Mouse (Mus musculus): ENCODE measurements around the gene Slc7a14. TPM values are rescaled to one million over a fixed set of nuclear protein-coding genes. Genes with fewer than 3 reads are reported as not detected.

Slc7a14 gene
- polyA plus RNA-seq, 1 experiment from 2014 or later, result 7.7 TPM

- Histone ChIP-seq H3K36me3 (replicated peaks) (peaks cover 18% of the 10 kb centered on the region; the same call in 1 of the 2 replicates), H3K4me3 (no peak overlapping the region), H3K27me3 (replicated peaks) (no peaks in the 10 kb centered on the region), H3K9me3 (no peaks in the 10 kb centered on the region), H3K27ac (no peak overlapping the region), H3K9ac (no peak overlapping the region), H3K4me1 (no peaks in the 10 kb centered on the region), H3K4me2 (no peak overlapping the region)
- WGBS, result 96% methylated on average over 17 of the region's 17 CpGs
- no peak for ATAC-seq (replicated peaks)
Measured at GRCm38 (mm10) chr3:31223551-31223950, 86.6 kb downstream of the Slc7a14 start.

DNA sequence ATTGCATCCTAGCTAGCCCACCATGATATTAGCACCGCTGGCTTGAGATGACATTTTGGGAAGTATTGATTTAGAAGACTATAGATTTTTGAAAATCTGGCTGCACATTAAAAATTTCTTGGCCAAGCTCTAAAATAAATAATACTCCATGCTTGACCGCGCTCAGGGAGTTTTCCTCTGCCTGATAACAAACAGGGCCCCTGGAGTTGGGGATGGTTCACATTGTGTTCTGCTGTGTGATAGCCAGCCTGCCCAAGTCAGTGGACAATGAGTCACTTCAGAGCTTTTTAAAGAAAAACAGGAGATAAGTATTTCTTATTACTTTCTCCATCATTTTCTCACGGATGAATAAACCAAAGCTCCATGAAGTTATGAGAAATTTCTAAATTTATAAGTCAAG is 90.1 kb downstream of the Slc7a14 start:
- no peak for ATAC-seq (replicated peaks)
- Histone ChIP-seq H3K4me3 (no peak overlapping the region), H3K36me3 (replicated peaks) (peaks cover 13% of the 10 kb centered on the region; the same call in 1 of the 2 replicates), H3K27me3 (replicated peaks) (no peaks in the 10 kb centered on the region), H3K4me2 (no peak overlapping the region), H3K27ac (no peak overlapping the region), H3K9me3 (no peaks in the 10 kb centered on the region), H3K9ac (no peak overlapping the region), H3K4me1 (no peaks in the 10 kb centered on the region)
- WGBS, result 94% methylated on average over 4 of the region's 4 CpGs

GRCm38 (mm10) chr3:31219483-31219882 is 90.7 kb downstream of the Slc7a14 start:
- Histone ChIP-seq H3K4me2 (no peak overlapping the region), H3K4me3 (no peak overlapping the region), H3K9me3 (no peaks in the 10 kb centered on the region), H3K27ac (no peak overlapping the region), H3K9ac (no peak overlapping the region), H3K36me3 (replicated peaks) (peaks cover 13% of the 10 kb centered on the region; the same call in 1 of the 2 replicates), H3K27me3 (replicated peaks) (no peaks in the 10 kb centered on the region), H3K4me1 (no peaks in the 10 kb centered on the region)
- 80% methylated on average over 7 of the region's 7 CpGs for WGBS
- ATAC-seq (replicated peaks), result no peak

DNA sequence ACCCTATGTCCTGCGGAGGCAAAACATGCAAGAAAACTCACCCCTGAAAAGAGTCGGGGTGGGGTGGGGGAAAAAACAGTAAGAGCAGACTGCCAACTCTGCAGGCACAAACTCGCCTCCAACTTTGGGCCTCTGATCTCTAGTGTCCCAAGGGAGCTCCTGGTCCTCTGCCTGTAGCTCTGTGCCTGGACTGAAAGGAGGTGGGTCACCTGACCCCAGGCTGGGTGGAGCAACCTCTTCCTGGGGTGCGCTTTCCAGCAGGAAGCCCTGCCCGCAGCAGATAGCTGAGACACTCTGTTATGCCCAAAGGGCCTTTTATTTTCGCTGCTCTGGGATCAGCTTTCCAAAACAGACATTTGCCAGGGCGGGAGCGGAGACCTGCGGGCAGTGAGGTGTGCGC is 92.7 kb downstream of the Slc7a14 start:
- Histone ChIP-seq H3K4me3 (no peak overlapping the region), H3K36me3 (replicated peaks) (no peaks in the 10 kb centered on the region), H3K4me2 (no peak overlapping the region), H3K9ac (no peak overlapping the region), H3K4me1 (0 out of 2 replicates have a peak, but pooled peaks cover 3% of the 10 kb centered on the region), H3K27ac (no peak overlapping the region), H3K9me3 (no peaks in the 10 kb centered on the region), H3K27me3 (replicated peaks) (no peaks in the 10 kb centered on the region)
- no peak for ATAC-seq (replicated peaks)
- 82% methylated on average over 10 of the region's 10 CpGs for WGBS

DNA sequence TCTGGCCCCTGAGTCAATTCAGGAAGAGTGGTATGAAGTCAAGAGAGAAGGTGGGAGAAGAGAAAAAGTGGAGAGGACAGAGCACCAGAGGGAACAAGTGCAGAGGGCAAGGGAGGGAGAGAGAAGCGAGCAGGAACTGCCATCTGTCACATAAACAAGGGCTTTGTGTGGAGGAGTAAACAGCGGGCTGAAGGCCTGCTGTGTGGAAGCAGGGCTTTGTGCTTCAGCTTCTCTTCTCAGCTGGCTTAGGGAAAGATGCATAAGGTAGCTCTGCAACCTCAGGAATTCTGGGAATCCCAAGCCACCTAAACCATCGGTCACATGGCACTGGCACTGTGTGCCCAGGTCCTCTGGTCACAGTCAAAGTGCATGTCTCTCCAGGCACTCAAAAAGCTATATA is 96.4 kb downstream of the Slc7a14 start:
- Histone ChIP-seq H3K4me3 (no peak overlapping the region), H3K9me3 (no peaks in the 10 kb centered on the region), H3K27ac (0 out of 2 replicates have a peak overlapping the region, but pooled peaks have one; percentile 35), H3K4me1 (peaks cover 8% of the 10 kb centered on the region; the same call in 1 of the 2 replicates), H3K27me3 (replicated peaks) (no peaks in the 10 kb centered on the region), H3K4me2 (no peak overlapping the region), H3K9ac (no peak overlapping the region), H3K36me3 (replicated peaks) (no peaks in the 10 kb centered on the region)
- ATAC-seq (replicated peaks), result peak; percentile 55; the same call in 1 of the 2 replicates
- 10% methylated on average over 3 of the region's 3 CpGs for WGBS

GRCm38 (mm10) chr3:31212205-31213038 is 97.8 kb downstream of the Slc7a14 start:
- no peak overlapping the region for H3K27ac ChIP-seq
- ATAC-seq (replicated peaks), result no peak
- H3K4me3 ChIP-seq, result no peak overlapping the region
- H3K4me1 ChIP-seq, result peaks cover 8% of the 10 kb centered on the region; the same call in 1 of the 2 replicates
- H3K9ac ChIP-seq, result no peak overlapping the region
- H3K9me3 ChIP-seq, result no peaks in the 10 kb centered on the region
- no peak overlapping the region for H3K4me2 ChIP-seq
- 76% methylated on average over 9 of the region's 9 CpGs for WGBS
- no peaks in the 10 kb centered on the region for H3K36me3 ChIP-seq (replicated peaks)
- no peaks in the 10 kb centered on the region for H3K27me3 ChIP-seq (replicated peaks)

DNA sequence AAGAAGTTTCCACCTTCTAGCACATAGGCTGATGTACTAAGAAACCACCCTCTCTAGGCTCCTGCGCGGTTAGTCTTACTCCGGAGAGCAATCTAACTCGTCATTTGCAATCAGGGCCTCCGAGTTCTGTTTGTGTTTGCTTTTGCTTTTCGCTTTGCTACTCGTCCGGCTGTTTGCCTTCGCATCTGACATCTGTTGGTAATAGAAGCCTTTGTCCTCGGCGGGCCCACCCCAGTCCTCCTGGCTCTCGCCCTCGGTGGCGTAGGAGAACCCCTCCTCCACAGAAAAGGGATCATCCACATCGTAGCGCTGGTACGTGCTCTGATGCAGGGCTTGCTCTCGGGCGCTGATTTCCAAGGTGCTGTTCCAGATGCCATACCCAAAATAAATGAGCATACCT is 101.2 kb downstream of the Slc7a14 start:
- Histone ChIP-seq H3K4me1 (peaks cover 8% of the 10 kb centered on the region; the same call in 1 of the 2 replicates), H3K27ac (no peak overlapping the region), H3K4me3 (no peak overlapping the region), H3K36me3 (replicated peaks) (no peaks in the 10 kb centered on the region), H3K4me2 (peak overlapping the region; percentile 24), H3K9me3 (no peaks in the 10 kb centered on the region), H3K27me3 (replicated peaks) (no peaks in the 10 kb centered on the region), H3K9ac (0 out of 2 replicates have a peak overlapping the region, but pooled peaks have one; percentile 7)
- peak; percentile 57; the same call in 1 of the 2 replicates for ATAC-seq (replicated peaks)
- WGBS, result 17% methylated on average over 19 of the region's 19 CpGs

GRCm38 (mm10) chr3:31208458-31208994 is 101.7 kb downstream of the Slc7a14 start:
- peaks cover 5% of the 10 kb centered on the region; the same call in 1 of the 2 replicates for H3K4me1 ChIP-seq
- H3K36me3 ChIP-seq (replicated peaks), result no peaks in the 10 kb centered on the region
- H3K9me3 ChIP-seq, result no peaks in the 10 kb centered on the region
- no peak overlapping the region for H3K27ac ChIP-seq
- no peak for ATAC-seq (replicated peaks)
- no peak overlapping the region for H3K4me2 ChIP-seq
- 22% methylated on average over 6 of the region's 6 CpGs for WGBS
- no peak overlapping the region for H3K4me3 ChIP-seq
- H3K9ac ChIP-seq, result no peak overlapping the region
- H3K27me3 ChIP-seq (replicated peaks), result no peaks in the 10 kb centered on the region

DNA sequence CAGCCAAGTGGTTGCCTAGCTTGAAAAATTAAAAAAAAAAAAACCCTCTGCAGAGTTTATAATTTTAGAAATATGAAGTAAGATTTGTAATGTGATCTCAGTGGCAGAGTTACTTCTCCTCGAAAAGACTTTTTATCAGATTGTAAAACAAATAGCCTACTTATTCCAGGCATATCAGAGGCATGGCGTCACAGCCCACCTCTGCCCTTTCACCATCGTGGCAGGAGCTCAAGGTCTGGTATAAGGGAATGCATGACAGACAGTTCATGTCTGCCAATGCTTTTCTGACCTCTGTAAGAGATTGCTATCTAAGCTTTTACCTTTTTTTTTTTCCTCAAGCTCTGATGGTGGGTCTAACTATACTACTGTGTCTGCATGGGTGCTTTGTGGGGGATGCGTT is 102.1 kb downstream of the Slc7a14 start:
- no peak overlapping the region for H3K27ac ChIP-seq
- H3K4me2 ChIP-seq, result no peak overlapping the region

GRCm38 (mm10) chr3:31205167-31205566 is 105.0 kb downstream of the Slc7a14 start:
- peaks cover 5% of the 10 kb centered on the region; the same call in 1 of the 2 replicates for H3K4me1 ChIP-seq
- no peak for ATAC-seq (replicated peaks)
- H3K27me3 ChIP-seq (replicated peaks), result no peaks in the 10 kb centered on the region
- no peak overlapping the region for H3K4me2 ChIP-seq
- no peak overlapping the region for H3K27ac ChIP-seq
- no peaks in the 10 kb centered on the region for H3K9me3 ChIP-seq
- no peak overlapping the region for H3K9ac ChIP-seq
- whole genome bisulfite sequencing, result 81% methylated on average over 3 of the region's 3 CpGs
- no peaks in the 10 kb centered on the region for H3K36me3 ChIP-seq (replicated peaks)
- H3K4me3 ChIP-seq, result no peak overlapping the region

More for the DNA sequence above, 102.1 kb downstream of the Slc7a14 start:
- H3K27me3 ChIP-seq (replicated peaks), result no peaks in the 10 kb centered on the region
- WGBS, result 72% methylated on average over 4 of the region's 4 CpGs
- H3K36me3 ChIP-seq (replicated peaks), result no peaks in the 10 kb centered on the region
- H3K4me1 ChIP-seq, result peaks cover 5% of the 10 kb centered on the region; the same call in 1 of the 2 replicates
- H3K9me3 ChIP-seq, result no peaks in the 10 kb centered on the region
- no peak overlapping the region for H3K9ac ChIP-seq
- no peak for ATAC-seq (replicated peaks)
- H3K4me3 ChIP-seq, result no peak overlapping the region

GRCm38 (mm10) chr3:31203947-31204346 is 106.2 kb downstream of the Slc7a14 start:
- no peak overlapping the region for H3K4me2 ChIP-seq
- WGBS, result 92% methylated on average over 11 of the region's 11 CpGs
- no peak overlapping the region for H3K27ac ChIP-seq
- no peak overlapping the region for H3K4me3 ChIP-seq
- H3K9ac ChIP-seq, result no peak overlapping the region
- no peaks in the 10 kb centered on the region for H3K27me3 ChIP-seq (replicated peaks)
- ATAC-seq (replicated peaks), result no peak
- H3K4me1 ChIP-seq, result peaks cover under 1% of the 10 kb centered on the region; the same call in 1 of the 2 replicates
- H3K9me3 ChIP-seq, result no peaks in the 10 kb centered on the region
- H3K36me3 ChIP-seq (replicated peaks), result no peaks in the 10 kb centered on the region

GRCm38 (mm10) chr3:31199162-31199877 is 110.9 kb downstream of the Slc7a14 start:
- WGBS, result 89% methylated on average over 17 of the region's 17 CpGs
- H3K4me3 ChIP-seq, result no peak overlapping the region
- no peaks in the 10 kb centered on the region for H3K27me3 ChIP-seq (replicated peaks)
- H3K36me3 ChIP-seq (replicated peaks), result no peaks in the 10 kb centered on the region
- ATAC-seq (replicated peaks), result no peak
- H3K4me2 ChIP-seq, result no peak overlapping the region
- H3K4me1 ChIP-seq, result no peaks in the 10 kb centered on the region
- no peaks in the 10 kb centered on the region for H3K9me3 ChIP-seq
- H3K9ac ChIP-seq, result no peak overlapping the region
- H3K27ac ChIP-seq, result no peak overlapping the region

Measured in midbrain, embryonic 15.5 days (tissue).